Mouse (Mus musculus) limb, embryonic 10.5 days (tissue): ENCODE measurements at regions not wholly inside any gene's neighbourhood (a gene's known extent, or its start where the extent isn't known, plus 50 kb on each side); places are given as distances from the start of the nearest gene placed in this dataset.

ENCODE experiments used
- DNase-seq: peaks from one replicate; pipeline ENCODE4 v3.0.0-alpha.2; 2017; ENCODE audit warnings: low spot score
- H3K27ac ChIP-seq: fragments of 300-500 bp; sonication (generic); 2 replicates; pipeline ENCODE4 v1.5.1; 2016; ENCODE audit warnings: mild to moderate bottlenecking
- H3K27me3 ChIP-seq: fragments of 300-500 bp; sonication (generic); 2 replicates; pipeline ENCODE4 v1.6.1; 2016; ENCODE audit warnings: low read depth, mild to moderate bottlenecking; ENCODE audit not compliant: poor library complexity, severe bottlenecking
- H3K36me3 ChIP-seq: fragments of 300-500 bp; sonication (generic); 2 replicates; pipeline ENCODE4 v1.6.1; 2016; ENCODE audit warnings: mild to moderate bottlenecking, moderate library complexity
- H3K4me1 ChIP-seq: fragments of 300-500 bp; sonication (generic); 2 replicates; pipeline ENCODE4 v1.6.1; 2016
- H3K4me3 ChIP-seq: fragments of 300-500 bp; sonication (generic); 2 replicates; pipeline ENCODE4 v1.5.1; 2016; ENCODE audit warnings: mild to moderate bottlenecking, moderate library complexity
- H3K9me3 ChIP-seq: fragments of 300-500 bp; sonication (generic); replicated peaks from 2 replicates; pipeline ENCODE4 v1.6.1; 2016; ENCODE audit warnings: mild to moderate bottlenecking
- WGBS: fragments of 180-500 bp; shearing (Covaris S2); methylation state at CpG from one replicate; pipeline ENCODE4 v1.1.7; 2016; 5-methylcytosine and 5-hydroxymethylcytosine counted together

DNA sequence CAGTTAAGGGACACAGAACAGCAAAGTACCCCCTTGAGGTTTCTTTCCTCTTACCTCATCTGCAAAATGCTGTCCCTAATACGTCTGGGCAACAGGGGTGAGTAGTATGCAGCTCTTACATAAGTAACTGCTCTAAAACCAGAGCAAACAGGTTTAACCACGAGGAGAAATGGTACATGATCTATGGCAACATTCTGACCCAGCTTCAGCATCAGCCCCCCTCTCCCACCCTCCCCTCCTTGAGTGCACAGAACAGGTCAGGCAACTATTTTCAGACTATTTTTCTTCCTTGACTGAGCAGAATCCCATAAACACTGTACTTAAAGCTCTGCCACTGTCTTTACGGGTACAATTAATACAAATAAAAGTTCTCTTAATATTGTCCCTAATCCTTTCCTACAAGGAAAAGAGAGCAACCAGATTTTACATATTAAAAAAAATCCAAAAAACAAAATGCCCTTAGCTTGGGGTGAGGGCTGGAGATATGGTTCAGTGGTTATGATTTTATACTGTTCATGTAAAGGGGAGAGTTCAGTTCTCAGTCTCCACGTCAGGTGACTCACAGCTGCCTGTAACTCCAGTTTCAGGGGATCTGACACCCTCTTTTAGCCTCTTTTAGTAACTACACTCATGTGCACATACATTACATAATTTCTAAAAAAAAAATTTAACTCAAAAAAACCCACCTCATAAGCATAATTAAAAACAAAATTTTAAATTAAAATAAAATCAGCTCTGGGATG lies 69.1 kb upstream of the Spdye4c start:
- no peak overlapping the region for H3K4me3 ChIP-seq
- peaks cover 5% of the 10 kb centered on the region; the same call in 1 of the 2 replicates for H3K4me1 ChIP-seq
- no peaks in the 10 kb centered on the region for H3K9me3 ChIP-seq
- no peak for DNase-seq
- 75% methylated on average over 4 of the region's 4 CpGs for WGBS
- no peaks in the 10 kb centered on the region for H3K36me3 ChIP-seq
- H3K27me3 ChIP-seq: no peaks in the 10 kb centered on the region
- no peak overlapping the region for H3K27ac ChIP-seq

DNA sequence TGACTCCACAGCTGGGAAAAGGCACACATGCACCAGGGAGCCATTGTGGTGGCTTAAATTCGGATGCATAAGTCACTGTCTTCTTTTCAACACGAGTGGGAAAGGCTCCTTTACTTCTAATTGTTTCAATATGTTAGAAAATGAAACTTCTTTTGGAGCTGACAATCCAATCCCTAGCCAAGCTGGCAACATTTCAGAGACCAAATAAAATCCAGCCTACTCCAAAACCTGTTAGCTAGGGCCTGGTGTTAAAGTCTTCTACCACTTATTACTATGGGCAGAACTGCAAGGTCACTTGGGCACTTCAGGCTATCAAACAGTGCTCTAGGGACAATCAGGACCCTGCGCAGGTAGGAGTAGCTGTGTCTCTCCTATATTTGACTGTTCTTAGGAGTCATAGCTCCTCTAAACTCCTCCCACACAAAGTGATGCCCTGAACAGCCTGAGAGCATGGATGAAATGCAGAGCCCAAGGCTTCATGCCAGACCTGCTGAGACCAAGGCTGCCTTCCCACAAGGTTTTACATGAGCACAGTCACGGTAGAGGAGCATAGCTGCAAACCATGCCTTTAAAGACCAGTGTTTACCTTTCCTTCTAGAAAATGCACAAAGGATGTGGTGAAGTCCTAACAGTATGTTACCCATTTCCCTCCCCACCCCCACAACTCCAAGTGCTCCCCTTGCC lies 67.4 kb upstream of the Spdye4c start:
- Histone ChIP-seq H3K27me3 (no peaks in the 10 kb centered on the region), H3K9me3 (no peaks in the 10 kb centered on the region), H3K4me1 (peaks cover 5% of the 10 kb centered on the region; the same call in 1 of the 2 replicates), H3K4me3 (no peak overlapping the region), H3K27ac (0 out of 2 replicates have a peak overlapping the region, but pooled peaks have one; percentile 19), H3K36me3 (no peaks in the 10 kb centered on the region)
- no peak for DNase-seq
- WGBS: 73% methylated on average over 4 of the region's 4 CpGs

- Histone ChIP-seq H3K36me3 (no peaks in the 10 kb centered on the region), H3K4me3 (no peak overlapping the region), H3K27me3 (no peaks in the 10 kb centered on the region), H3K4me1 (peaks cover 5% of the 10 kb centered on the region; the same call in 1 of the 2 replicates), H3K27ac (no peak overlapping the region), H3K9me3 (no peaks in the 10 kb centered on the region)
- no peak for DNase-seq
- WGBS: 73% methylated on average over 2 of the region's 2 CpGs
Observed at GRCm38 (mm10) chr2:128526100-128526499, 64.9 kb upstream of the Spdye4c start.

- H3K4me1 ChIP-seq: peaks cover 5% of the 10 kb centered on the region; the same call in 1 of the 2 replicates
- H3K4me3 ChIP-seq: no peak overlapping the region
- DNase-seq: no peak
- no peak overlapping the region for H3K27ac ChIP-seq
- WGBS: 82% methylated on average over 3 of the region's 3 CpGs
- H3K27me3 ChIP-seq: no peaks in the 10 kb centered on the region
- no peaks in the 10 kb centered on the region for H3K9me3 ChIP-seq
- no peaks in the 10 kb centered on the region for H3K36me3 ChIP-seq
Observed at GRCm38 (mm10) chr2:128526883-128527344, 64.1 kb upstream of the Spdye4c start.

DNA sequence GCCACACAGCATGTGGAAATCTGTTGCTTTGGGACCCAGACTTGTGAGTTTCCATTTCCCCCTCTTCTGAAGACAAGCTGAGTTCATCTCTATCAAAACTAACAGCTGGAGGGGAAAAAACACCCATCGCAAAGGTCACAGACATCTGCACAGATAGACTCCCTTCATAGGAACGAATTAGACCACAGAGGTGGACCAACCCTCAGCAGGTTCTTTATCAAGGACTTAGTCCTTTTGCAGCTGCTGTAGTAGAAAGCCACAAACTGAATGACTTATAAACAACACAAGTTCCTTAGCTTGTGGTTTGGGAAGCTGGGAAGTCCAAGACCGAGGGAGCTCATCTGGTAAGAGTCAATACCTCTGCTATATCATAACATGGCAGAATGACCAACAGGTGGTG lies 54.7 kb upstream of the Spdye4c start:
- no peak for DNase-seq
- WGBS: 84% methylated on average over 3 of the region's 3 CpGs
- no peak overlapping the region for H3K4me3 ChIP-seq
- H3K36me3 ChIP-seq: no peaks in the 10 kb centered on the region
- H3K4me1 ChIP-seq: no peaks in the 10 kb centered on the region
- no peaks in the 10 kb centered on the region for H3K9me3 ChIP-seq
- H3K27me3 ChIP-seq: no peaks in the 10 kb centered on the region
- no peak overlapping the region for H3K27ac ChIP-seq

GRCm38 (mm10) chr2:128537425-128537824 lies 53.6 kb upstream of the Spdye4c start:
- 88% methylated on average over 6 of the region's 6 CpGs for WGBS
- no peak for DNase-seq
- Histone ChIP-seq H3K27ac (no peak overlapping the region), H3K36me3 (no peaks in the 10 kb centered on the region), H3K27me3 (no peaks in the 10 kb centered on the region), H3K4me1 (no peaks in the 10 kb centered on the region), H3K4me3 (no peak overlapping the region), H3K9me3 (no peaks in the 10 kb centered on the region)

DNA sequence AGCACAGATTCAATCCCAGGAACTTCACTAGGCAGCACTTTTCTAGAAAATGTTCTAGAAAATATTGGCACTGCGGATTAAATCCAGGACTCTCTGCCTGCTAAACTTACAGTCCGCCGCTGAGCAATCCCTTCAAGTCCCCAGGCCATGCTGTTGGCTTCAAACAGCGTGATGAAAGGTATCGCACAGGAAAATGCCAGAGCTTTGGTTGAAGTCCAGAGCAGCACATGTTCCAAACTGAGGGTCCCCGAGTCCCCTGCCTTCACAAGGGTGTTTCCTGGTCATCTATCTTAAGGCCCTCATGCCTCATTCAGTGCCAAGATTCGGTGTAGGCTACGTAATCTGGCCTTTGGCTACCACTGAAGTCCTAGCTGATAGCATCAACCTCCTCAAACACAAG lies 52.3 kb upstream of the Spdye4c start:
- 93% methylated on average over 8 of the region's 8 CpGs for WGBS
- no peaks in the 10 kb centered on the region for H3K27me3 ChIP-seq

More for the DNA sequence above, 52.3 kb upstream of the Spdye4c start:
- Histone ChIP-seq H3K4me3 (no peak overlapping the region), H3K36me3 (no peaks in the 10 kb centered on the region), H3K9me3 (no peaks in the 10 kb centered on the region), H3K4me1 (peaks cover 6% of the 10 kb centered on the region), H3K27ac (no peak overlapping the region)
- DNase-seq: no peak
